Mouse (Mus musculus) ES-E14 (cell line): ENCODE measurements around the gene Pcdh7. TPM values are rescaled to one million over a fixed set of nuclear protein-coding genes. Genes with fewer than 3 reads are reported as not detected.

Source experiments
- DNase-seq: peaks from one replicate; pipeline ENCODE4 v3.0.0-alpha.2; 2013; ENCODE audit warnings: low read depth, low spot score
- H3K27ac ChIP-seq: 2 replicates; pipeline ENCODE4 v1.5.1; 2012; ENCODE audit warnings: low read depth, mild to moderate bottlenecking, low read length, moderate library complexity, mixed read lengths; ENCODE audit not compliant: poor library complexity, insufficient read depth, severe bottlenecking
- H3K36me3 ChIP-seq: 2 replicates; pipeline ENCODE4 v1.6.1; 2012; ENCODE audit warnings: mild to moderate bottlenecking, low read length, moderate library complexity, mixed read lengths; ENCODE audit not compliant: control insufficient read depth, poor library complexity, insufficient read depth, severe bottlenecking
- H3K4me1 ChIP-seq, 2 experiments: fragments of 150-350 bp in 1 of 2; sonication (generic) in 1 of 2; 2 replicates each; pipeline ENCODE4 v1.6.1; 2012; ENCODE audit warnings: low read length in 2 of 2, mild to moderate bottlenecking in 1 of 2, mixed read lengths in 1 of 2; ENCODE audit not compliant: control insufficient read depth in 2 of 2, insufficient read depth in 2 of 2, poor library complexity in 1 of 2
- H3K4me3 ChIP-seq, 2 experiments: fragments of 150-350 bp in 1 of 2; sonication (generic) in 1 of 2; 2 replicates each; pipeline ENCODE4 v1.5.1; 2012; ENCODE audit warnings: low read length in 2 of 2, low read depth in 1 of 2, mild to moderate bottlenecking in 1 of 2, mixed read lengths in 1 of 2; ENCODE audit not compliant: insufficient read depth in 1 of 2, poor library complexity in 1 of 2, severe bottlenecking in 1 of 2
- H3K9ac ChIP-seq: 2 replicates; pipeline ENCODE4 v1.6.1; 2012; ENCODE audit warnings: low read depth, mild to moderate bottlenecking, low read length, mixed read lengths; ENCODE audit not compliant: poor library complexity, insufficient read depth, severe bottlenecking
- H3K9me3 ChIP-seq: fragments of 150-350 bp; sonication (generic); 2 replicates; pipeline ENCODE4 v1.6.1; 2012; ENCODE audit warnings: low read depth, mild to moderate bottlenecking, low read length; ENCODE audit not compliant: control insufficient read depth, insufficient read depth
- CHD2 ChIP-seq: IDR thresholded peaks from 2 replicates; pipeline ENCODE4 v1.6.1; 2014; ENCODE audit warnings: mild to moderate bottlenecking, low read depth, low read length, inconsistent platforms
- HCFC1 ChIP-seq: IDR thresholded peaks from 2 replicates; pipeline ENCODE4 v1.6.1; 2012; ENCODE audit warnings: low read length, inconsistent platforms, borderline replicate concordance; ENCODE audit not compliant: insufficient read depth
- MAFK ChIP-seq: IDR thresholded peaks from 2 replicates; pipeline ENCODE4 v1.6.1; 2014; ENCODE audit warnings: mild to moderate bottlenecking, low read depth, low read length, inconsistent platforms; ENCODE audit not compliant: insufficient read depth
- ZC3H11A ChIP-seq: IDR thresholded peaks from 2 replicates; pipeline ENCODE4 v1.6.1; 2012; ENCODE audit warnings: low read depth, mild to moderate bottlenecking, inconsistent platforms, low read length, borderline replicate concordance
- ZNF384 ChIP-seq: IDR thresholded peaks from 2 replicates; pipeline ENCODE4 v1.6.1; 2012; ENCODE audit warnings: low read depth, low read length, inconsistent platforms
- in situ Hi-C, 2 experiments: fragments of 600-800 bp; cut with MboI; formaldehyde crosslinking; loops; one replicate each; pipeline ENCODE4 v1.15.1; 2025; ENCODE audit warnings: low sequenced_read_pairs in 2 of 2, inconsistent platforms in 1 of 2; ENCODE audit not compliant: unreplicated experiment in 2 of 2
- total RNA-seq: library from RNA; depleted of rRNA; stranded (reverse); fragments of 300-350 nt; gene quantifications from 2 replicates; pipeline ENCODE4 v1.2.3, GENCODE M21; 2012

Gene Pcdh7
- total RNA-seq, 1 experiment = 11.9 TPM

DNA sequence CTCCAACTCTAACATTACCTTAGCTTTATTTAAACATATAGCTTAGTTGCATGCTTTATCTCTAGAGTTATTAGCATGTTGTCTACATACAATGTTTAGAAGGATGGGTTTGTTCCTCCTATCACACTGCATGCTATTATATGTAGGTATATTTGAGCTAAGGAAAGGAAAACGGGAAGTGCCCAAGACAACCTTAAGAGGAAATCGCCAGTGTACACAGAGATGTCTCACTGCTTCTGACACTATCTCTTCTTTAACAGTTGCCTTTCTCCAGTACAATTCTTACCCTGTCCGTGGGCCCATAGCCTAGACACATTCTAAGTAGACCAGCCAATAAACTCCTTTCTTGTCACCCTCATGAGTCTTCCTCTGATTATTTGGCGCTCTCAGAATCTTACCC lies 62.8 kb downstream of the Pcdh7 start:
- TF ChIP-seq MAFK = no peak
- TF ChIP-seq HCFC1 = no peak
- TF ChIP-seq CHD2 = no peak
- no peak for TF ChIP-seq ZC3H11A
- no peak overlapping the region for H3K27ac ChIP-seq
- no peak overlapping the region for H3K4me3 ChIP-seq
- H3K9ac ChIP-seq = no peak overlapping the region
- in situ Hi-C loops = no loop called here
- H3K4me1 ChIP-seq = no peaks in the 10 kb centered on the region
- no peaks in the 10 kb centered on the region for H3K9me3 ChIP-seq
- no peaks in the 10 kb centered on the region for H3K36me3 ChIP-seq
- no peak for DNase-seq

DNA sequence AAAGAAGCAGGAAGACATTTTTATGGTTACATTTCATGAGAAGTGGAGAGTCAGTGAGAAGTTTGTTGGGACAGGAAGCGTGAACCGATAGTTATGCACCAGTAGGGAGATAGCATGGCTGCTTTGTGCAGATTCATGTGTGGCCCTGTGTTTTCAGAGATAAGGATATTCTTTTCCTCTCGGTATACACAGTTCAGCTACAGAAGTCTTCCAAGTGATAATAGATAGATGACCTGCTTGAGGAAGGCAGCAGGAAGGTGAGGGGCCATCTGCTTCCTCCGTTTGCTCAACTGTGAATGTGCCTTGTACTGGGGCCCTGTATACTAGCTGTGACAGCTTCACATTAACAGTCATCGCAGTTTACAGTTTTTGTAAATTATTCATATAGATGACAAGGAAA lies 64.2 kb downstream of the Pcdh7 start:
- H3K27ac ChIP-seq = no peak overlapping the region
- DNase-seq = no peak
- no peak overlapping the region for H3K4me3 ChIP-seq
- H3K36me3 ChIP-seq = no peaks in the 10 kb centered on the region
- H3K9ac ChIP-seq = no peak overlapping the region
- no peaks in the 10 kb centered on the region for H3K9me3 ChIP-seq
- in situ Hi-C loops = no loop called here
- TF ChIP-seq ZNF384 = no peak
- TF ChIP-seq ZC3H11A = no peak
- TF ChIP-seq CHD2 = no peak
- no peak for TF ChIP-seq HCFC1
- TF ChIP-seq MAFK = no peak
- H3K4me1 ChIP-seq = no peaks in the 10 kb centered on the region

DNA sequence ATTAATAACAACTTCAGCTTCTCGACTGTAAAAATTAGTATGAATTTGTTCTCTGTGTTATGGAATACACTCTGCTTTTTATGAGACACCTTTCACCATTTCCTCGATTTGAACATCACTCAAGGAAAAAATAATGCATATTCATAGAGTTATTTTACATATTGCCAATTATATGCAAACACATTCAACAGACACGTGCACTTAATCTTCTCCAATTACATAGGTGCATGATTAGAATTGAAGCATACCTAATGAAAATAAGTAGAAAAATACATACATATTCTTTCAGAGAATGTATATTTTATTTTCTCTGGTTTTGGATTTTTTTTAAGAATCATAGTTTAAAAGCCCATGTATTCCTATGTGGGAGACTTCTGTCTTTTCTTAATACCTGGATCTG lies 64.8 kb downstream of the Pcdh7 start:
- in situ Hi-C loops = no loop called here
- Histone ChIP-seq H3K27ac (no peak overlapping the region), H3K36me3 (no peaks in the 10 kb centered on the region), H3K4me1 (no peaks in the 10 kb centered on the region), H3K9me3 (no peaks in the 10 kb centered on the region), H3K9ac (no peak overlapping the region), H3K4me3 (no peak overlapping the region)
- TF ChIP-seq ZC3H11A = no peak
- TF ChIP-seq ZNF384 = no peak
- no peak for TF ChIP-seq HCFC1
- no peak for TF ChIP-seq MAFK
- no peak for TF ChIP-seq CHD2
- DNase-seq = no peak

DNA sequence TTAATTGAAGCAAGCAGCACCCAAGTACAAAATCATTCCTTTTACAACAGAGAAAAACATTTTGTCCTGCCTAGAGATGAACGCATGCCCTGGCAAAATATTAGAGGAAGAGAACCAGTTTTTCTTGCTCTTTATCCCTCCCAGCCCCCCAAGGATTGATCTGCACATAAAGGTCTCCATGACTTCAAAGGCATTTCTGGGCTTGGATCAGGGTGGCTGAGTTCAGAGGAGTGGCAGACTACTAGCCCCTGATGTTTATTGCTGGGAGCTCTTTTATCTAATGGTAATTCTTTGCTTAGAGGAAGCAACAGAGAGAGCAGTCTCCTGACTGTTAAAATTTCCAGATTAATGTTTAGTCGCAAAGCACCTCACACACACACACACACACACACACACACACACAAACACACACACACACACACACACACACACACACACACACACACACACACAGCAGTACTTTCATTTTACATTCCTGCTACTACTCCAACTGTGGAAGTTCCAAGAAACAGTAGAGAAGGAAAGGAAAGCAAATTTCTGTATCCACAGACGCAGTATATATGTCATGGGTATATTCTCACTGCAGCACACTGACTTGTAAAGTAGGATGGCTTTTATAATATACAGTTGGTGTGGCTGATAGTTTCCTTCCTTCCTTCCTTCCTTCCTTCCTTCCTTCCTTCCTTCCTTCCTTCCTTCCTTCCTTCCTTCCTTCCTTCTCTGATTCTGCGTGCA lies 71.2 kb downstream of the Pcdh7 start:
- H3K36me3 ChIP-seq = no peaks in the 10 kb centered on the region
- H3K27ac ChIP-seq = no peak overlapping the region
- no peak overlapping the region for H3K4me3 ChIP-seq
- no peaks in the 10 kb centered on the region for H3K4me1 ChIP-seq
- in situ Hi-C loops = no loop called here
- no peak overlapping the region for H3K9ac ChIP-seq
- TF ChIP-seq ZNF384 = no peak
- TF ChIP-seq ZC3H11A = no peak
- TF ChIP-seq CHD2 = no peak
- no peak for TF ChIP-seq HCFC1
- TF ChIP-seq MAFK = no peak
- H3K9me3 ChIP-seq = no peaks in the 10 kb centered on the region
- DNase-seq = no peak

DNA sequence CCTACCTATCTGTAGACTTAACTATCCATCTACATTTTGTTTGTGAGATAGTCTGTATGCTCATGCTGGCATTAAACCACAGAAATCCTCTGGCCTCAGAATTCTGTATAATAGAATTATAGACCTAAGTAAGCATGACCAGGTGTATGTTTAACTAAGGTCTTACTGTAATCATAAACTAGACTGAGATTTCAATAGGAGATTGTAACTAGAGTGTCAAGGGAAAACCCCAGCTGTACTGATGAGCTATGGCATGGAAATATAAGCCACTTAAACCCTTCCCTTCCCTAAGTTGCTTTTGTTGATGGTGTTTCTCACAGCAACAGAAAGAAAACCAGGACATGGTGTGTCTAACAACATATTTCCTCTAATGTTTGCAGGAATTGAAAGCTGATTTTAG lies 78.6 kb downstream of the Pcdh7 start:
- H3K36me3 ChIP-seq = no peaks in the 10 kb centered on the region
- H3K4me3 ChIP-seq = no peak overlapping the region
- no peaks in the 10 kb centered on the region for H3K9me3 ChIP-seq
- TF ChIP-seq CHD2 (no peak), MAFK (no peak), HCFC1 (no peak), ZNF384 (no peak), ZC3H11A (no peak)
- no peak for DNase-seq
- H3K9ac ChIP-seq = no peak overlapping the region
- H3K27ac ChIP-seq = no peak overlapping the region
- in situ Hi-C loops = no loop called here
- H3K4me1 ChIP-seq = no peaks in the 10 kb centered on the region
